Mouse (Mus musculus) MEL (cell line): ENCODE measurements around the gene Xpnpep1. TPM values are rescaled to one million over a fixed set of nuclear protein-coding genes. Genes with fewer than 3 reads are reported as not detected.

Experiments used
- DNase-seq: peaks from one replicate; pipeline ENCODE4 v3.0.0; 2011; ENCODE audit warnings: low read depth, low spot score
- H3K27ac ChIP-seq: 2 replicates; pipeline ENCODE4 v1.5.1; 2012; ENCODE audit warnings: low read depth, mild to moderate bottlenecking, control low read depth, low read length, moderate library complexity; ENCODE audit not compliant: control insufficient read depth
- H3K27me3 ChIP-seq, 2 experiments: fragments of 150-350 bp in 1 of 2; sonication (generic) in 1 of 2; 2 replicates each; pipeline ENCODE4 v1.6.1; 2012; ENCODE audit warnings: low read length in 2 of 2, mild to moderate bottlenecking in 2 of 2, improper control_type of control experiment in 1 of 2, moderate library complexity in 1 of 2; ENCODE audit not compliant: insufficient read depth in 2 of 2, control insufficient read depth in 1 of 2
- H3K36me3 ChIP-seq, 2 experiments: 2 replicates each; pipeline ENCODE4 v1.6.1; 2012 to 2014; ENCODE audit warnings: low read length in 2 of 2, improper control_type of control experiment in 1 of 2, inconsistent platforms in 1 of 2, mild to moderate bottlenecking in 1 of 2; ENCODE audit not compliant: insufficient read depth in 2 of 2, control insufficient read depth in 1 of 2
- H3K4me1 ChIP-seq, 2 experiments: fragments of 150-350 bp in 1 of 2; sonication (generic) in 1 of 2; 2 replicates each; pipeline ENCODE4 v1.6.1; 2012; ENCODE audit warnings: low read length in 2 of 2, improper control_type of control experiment in 1 of 2, mild to moderate bottlenecking in 1 of 2; ENCODE audit not compliant: insufficient read depth in 2 of 2, control insufficient read depth in 1 of 2
- H3K4me3 ChIP-seq, 2 experiments: fragments of 150-350 bp in 1 of 2; sonication (generic) in 1 of 2; 2 replicates each; pipeline ENCODE4 v1.5.1; 2012; ENCODE audit warnings: low read depth in 2 of 2, low read length in 2 of 2, mild to moderate bottlenecking in 2 of 2, moderate library complexity in 2 of 2, control low read depth in 1 of 2, improper control_type of control experiment in 1 of 2; ENCODE audit not compliant: control insufficient read depth in 1 of 2, insufficient read depth in 1 of 2
- H3K79me2 ChIP-seq: 2 replicates; pipeline ENCODE4 v1.6.1; 2012; ENCODE audit warnings: mild to moderate bottlenecking, low read length, moderate library complexity; ENCODE audit not compliant: control insufficient read depth, poor library complexity, insufficient read depth
- H3K9ac ChIP-seq: 2 replicates; pipeline ENCODE4 v1.6.1; 2012; ENCODE audit warnings: low read depth, mild to moderate bottlenecking, control low read depth, low read length, moderate library complexity; ENCODE audit not compliant: control insufficient read depth, poor library complexity, severe bottlenecking
- H3K9me3 ChIP-seq: fragments of 150-350 bp; sonication (generic); replicated peaks from 2 replicates; pipeline ENCODE4 v1.6.1; 2012; ENCODE audit warnings: mild to moderate bottlenecking, low read length, improper control_type of control experiment, moderate library complexity; ENCODE audit not compliant: insufficient read depth
- CHD1 ChIP-seq: IDR thresholded peaks from 2 replicates; pipeline ENCODE4 v1.6.1; 2012; ENCODE audit warnings: low read depth, mild to moderate bottlenecking, inconsistent platforms, low read length, improper control_type of control experiment
- CTCF ChIP-seq, 3 experiments: IDR thresholded peaks in 2 of 3; conservative IDR thresholded peaks in 1 of 3; 2 replicates each; pipeline ENCODE4 v1.5.1; 2011 to 2012; ENCODE audit warnings: low read length in 3 of 3, low read depth in 2 of 3, mild to moderate bottlenecking in 2 of 3, improper control_type of control experiment in 1 of 3, inconsistent platforms in 1 of 3, mixed read lengths in 1 of 3, moderate library complexity in 1 of 3; ENCODE audit not compliant: control insufficient read depth in 1 of 3, insufficient read depth in 1 of 3, poor library complexity in 1 of 3, severe bottlenecking in 1 of 3
- E2F4 ChIP-seq: IDR thresholded peaks from 2 replicates; pipeline ENCODE4 v1.6.1; 2011; ENCODE audit warnings: low read depth, low read length, improper control_type of control experiment, borderline replicate concordance
- ELF1 ChIP-seq: IDR thresholded peaks from 2 replicates; pipeline ENCODE4 v1.6.1; 2014; ENCODE audit warnings: low read depth, mild to moderate bottlenecking, inconsistent platforms, low read length, improper control_type of control experiment, moderate library complexity
- ETS1 ChIP-seq: IDR thresholded peaks from 2 replicates; pipeline ENCODE4 v1.6.1; 2012; ENCODE audit warnings: low read depth, mild to moderate bottlenecking, inconsistent platforms, low read length, improper control_type of control experiment, moderate library complexity
- GABPA ChIP-seq: IDR thresholded peaks from 2 replicates; pipeline ENCODE4 v1.6.1; 2012; ENCODE audit warnings: low read depth, mild to moderate bottlenecking, inconsistent platforms, low read length, improper control_type of control experiment, moderate library complexity
- HCFC1 ChIP-seq: IDR thresholded peaks from 2 replicates; pipeline ENCODE4 v1.6.1; 2012; ENCODE audit warnings: low read depth, mild to moderate bottlenecking, inconsistent platforms, low read length, improper control_type of control experiment, moderate library complexity
- MAFK ChIP-seq: IDR thresholded peaks from 2 replicates; pipeline ENCODE4 v1.6.1; 2011; ENCODE audit warnings: low read depth, mild to moderate bottlenecking, low read length, improper control_type of control experiment, borderline replicate concordance
- MAX ChIP-seq: IDR thresholded peaks from 2 replicates; pipeline ENCODE4 v1.6.1; 2011; ENCODE audit warnings: low read length, improper control_type of control experiment
- MAZ ChIP-seq: IDR thresholded peaks from 2 replicates; pipeline ENCODE4 v1.6.1; 2012; ENCODE audit warnings: low read depth, mild to moderate bottlenecking, inconsistent platforms, low read length, improper control_type of control experiment
- MEF2A ChIP-seq: IDR thresholded peaks from 2 replicates; pipeline ENCODE4 v1.6.1; 2014; ENCODE audit warnings: low read depth, mild to moderate bottlenecking, inconsistent platforms, low read length, improper control_type of control experiment; ENCODE audit not compliant: poor library complexity, insufficient replicate concordance, severe bottlenecking; ENCODE audit errors: extremely low read depth
- MXI1 ChIP-seq: IDR thresholded peaks from 2 replicates; pipeline ENCODE4 v1.6.1; 2011; ENCODE audit warnings: mild to moderate bottlenecking, low read depth, low read length, improper control_type of control experiment
- MYC ChIP-seq: IDR thresholded peaks from 2 replicates; pipeline ENCODE4 v1.6.1; 2011; ENCODE audit warnings: low read depth, mild to moderate bottlenecking, low read length, improper control_type of control experiment, moderate library complexity
- POLR2A ChIP-seq, 2 experiments: IDR thresholded peaks; 2 replicates each; pipeline ENCODE4 v1.6.1; 2011 to 2012; ENCODE audit warnings: low read length in 2 of 2, mild to moderate bottlenecking in 2 of 2, control low read depth in 1 of 2, improper control_type of control experiment in 1 of 2, low read depth in 1 of 2, moderate library complexity in 1 of 2; ENCODE audit not compliant: control insufficient read depth in 1 of 2, insufficient read depth in 1 of 2, poor library complexity in 1 of 2
- POLR2AphosphoS2 ChIP-seq: IDR thresholded peaks from 2 replicates; pipeline ENCODE4 v1.6.1; 2011; ENCODE audit warnings: low read length, improper control_type of control experiment
- RAD21 ChIP-seq: IDR thresholded peaks from 2 replicates; pipeline ENCODE4 v1.6.1; 2011; ENCODE audit warnings: mild to moderate bottlenecking, low read depth, low read length, improper control_type of control experiment
- RCOR1 ChIP-seq: IDR thresholded peaks from 2 replicates; pipeline ENCODE4 v1.6.1; 2012; ENCODE audit warnings: low read depth, mild to moderate bottlenecking, inconsistent platforms, low read length, improper control_type of control experiment
- TAL1 ChIP-seq: IDR thresholded peaks from 2 replicates; pipeline ENCODE4 v1.6.1; 2012; ENCODE audit warnings: mild to moderate bottlenecking, inconsistent platforms, low read length, moderate library complexity, mixed read lengths
- TBP ChIP-seq: IDR thresholded peaks from 2 replicates; pipeline ENCODE4 v1.8.0; 2011; ENCODE audit warnings: low read depth, low read length, improper control_type of control experiment
- TCF12 ChIP-seq: IDR thresholded peaks from 2 replicates; pipeline ENCODE4 v1.6.1; 2014; ENCODE audit warnings: low read depth, mild to moderate bottlenecking, inconsistent platforms, low read length, improper control_type of control experiment, moderate library complexity
- UBTF ChIP-seq: IDR thresholded peaks from 2 replicates; pipeline ENCODE4 v1.6.1; 2012; ENCODE audit warnings: low read depth, mild to moderate bottlenecking, inconsistent platforms, low read length, improper control_type of control experiment, moderate library complexity, borderline replicate concordance; ENCODE audit not compliant: insufficient read depth
- ZC3H11A ChIP-seq: IDR thresholded peaks from 2 replicates; pipeline ENCODE4 v1.6.1; 2012; ENCODE audit warnings: low read depth, mild to moderate bottlenecking, inconsistent platforms, low read length, improper control_type of control experiment
- ZKSCAN1 ChIP-seq: IDR thresholded peaks from 2 replicates; pipeline ENCODE4 v1.6.1; 2012; ENCODE audit warnings: low read depth, mild to moderate bottlenecking, inconsistent platforms, low read length, improper control_type of control experiment, moderate library complexity
- polyA plus RNA-seq, 2 experiments: library from polyadenylated mRNA; stranded (reverse) in 1 of 2; unstranded in 1 of 2; fragments of >175 nt in 1 of 2; fragments of >200 nt in 1 of 2; gene quantifications; 2 replicates each; pipeline versions ENCODE4 v1.2.1 to v1.2.4; 2012; ENCODE audit warnings: low replicate concordance in 2 of 2, low read depth in 1 of 2; ENCODE audit not compliant: insufficient read length in 2 of 2, insufficient read depth in 1 of 2, missing spikeins in 1 of 2
- total RNA-seq: library from RNA; depleted of rRNA; stranded (reverse); fragments of 300-350 nt; gene quantifications from 2 replicates; pipeline ENCODE4 v1.2.3, GENCODE M21; 2012

Gene Xpnpep1
- total and polyA plus RNA-seq, 3 experiments = 428 to 531 (median 526) TPM

DNA sequence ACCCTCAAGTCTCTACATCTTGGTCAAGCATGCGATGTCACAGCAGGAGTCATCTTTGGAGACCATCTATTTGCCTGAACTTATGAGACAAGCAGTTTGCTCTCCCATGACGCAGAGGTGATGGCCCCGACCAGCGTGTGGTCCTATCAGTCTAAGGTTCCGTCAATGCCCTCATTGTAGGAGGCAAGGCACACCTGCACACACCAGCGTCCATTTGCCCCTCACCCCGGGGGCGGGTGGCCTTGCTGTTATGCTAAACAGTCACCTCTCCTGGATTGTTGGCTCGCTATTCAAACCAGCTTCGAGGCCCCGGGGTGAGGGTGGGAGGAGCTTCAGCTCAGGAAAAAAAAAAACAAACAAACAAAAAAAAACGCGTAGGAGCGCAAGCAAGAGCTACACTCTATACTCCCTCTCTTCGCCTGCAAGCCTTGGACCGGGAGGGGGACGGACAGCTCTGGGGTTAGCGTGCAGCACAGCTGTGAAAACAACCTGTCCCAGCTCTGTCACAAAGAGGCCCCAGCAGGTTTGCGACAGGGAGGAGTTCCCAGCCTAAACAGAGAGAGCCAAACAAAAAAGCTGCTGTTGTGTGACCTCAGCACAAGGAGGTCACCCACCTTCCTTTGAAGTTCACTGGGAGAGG lies 12.1 kb upstream of the Xpnpep1 start:
- Histone ChIP-seq H3K4me3 (no peak overlapping the region), H3K27ac (no peak overlapping the region), H3K9me3 (no peaks in the 10 kb centered on the region)

DNA sequence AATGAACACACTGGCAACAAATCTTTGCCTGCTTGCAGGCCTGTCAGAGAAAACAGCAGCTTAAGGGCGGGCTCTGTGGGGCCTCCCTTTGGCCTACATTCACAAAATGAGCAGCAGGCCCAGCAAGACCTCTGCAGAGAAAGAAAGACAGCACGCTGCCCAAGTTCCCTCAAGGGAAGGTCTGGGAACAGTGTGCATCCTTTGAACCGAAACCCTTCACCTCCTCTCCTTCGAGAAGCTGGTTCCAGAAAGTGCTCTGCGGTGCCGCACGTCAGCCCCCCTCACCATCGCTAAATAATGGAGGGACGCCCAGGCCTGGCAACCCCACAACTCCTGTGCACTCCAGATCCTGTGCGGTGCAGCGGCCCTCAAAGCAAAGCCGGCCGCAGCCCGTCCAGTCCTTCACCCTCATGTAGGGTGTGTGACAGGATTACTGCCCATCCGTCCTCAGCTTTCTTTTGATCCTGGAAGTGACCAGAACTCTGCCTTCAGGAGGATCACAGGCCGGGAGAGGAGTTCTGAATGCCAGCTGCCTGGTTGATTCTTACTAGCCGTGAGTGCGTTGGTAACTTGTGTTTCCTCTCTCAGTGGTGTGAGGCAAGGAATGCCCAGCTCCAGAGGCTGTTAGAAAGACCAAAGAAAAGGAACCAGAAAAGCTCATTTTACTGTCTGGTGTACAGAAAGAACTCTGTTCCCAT lies 11.4 kb upstream of the Xpnpep1 start:
- Histone ChIP-seq H3K4me3 (no peak overlapping the region), H3K9ac (no peak overlapping the region), H3K9me3 (no peaks in the 10 kb centered on the region), H3K27me3 (no peaks in the 10 kb centered on the region), H3K27ac (no peak overlapping the region), H3K4me1 (no peaks in the 10 kb centered on the region), H3K36me3 (no peaks in the 10 kb centered on the region), H3K79me2 (no peaks in the 10 kb centered on the region)
- TF ChIP-seq ZC3H11A (no peak), MYC (no peak), RAD21 (no peak), MAFK (no peak), MAX (no peak), UBTF (no peak), RCOR1 (no peak), ELF1 (no peak), POLR2AphosphoS2 (no peak), CHD1 (no peak), E2F4 (no peak), MEF2A (no peak), ETS1 (no peak), CTCF (IDR thresholded peaks at IDR 0.05 in 2 of 3, conservative IDR thresholded peaks at IDR 0.05 in 1 of 3; ENCODE audit: control insufficient read depth in 1 of 3, insufficient read depth in 1 of 3, low read depth in 2 of 3, low read length in 3 of 3, poor library complexity in 1 of 3, severe bottlenecking in 1 of 3) (no peak), MXI1 (no peak), MAZ (no peak)
- DNase-seq = no peak

More for the DNA sequence above, 12.1 kb upstream of the Xpnpep1 start:
- Histone ChIP-seq H3K9ac (no peak overlapping the region), H3K36me3 (no peaks in the 10 kb centered on the region), H3K4me1 (no peaks in the 10 kb centered on the region), H3K27me3 (no peaks in the 10 kb centered on the region), H3K79me2 (no peaks in the 10 kb centered on the region)
- no peak for TF ChIP-seq ZKSCAN1
- no peak for TF ChIP-seq TAL1
- no peak for TF ChIP-seq MAFK
- TF ChIP-seq ETS1 = no peak
- no peak for TF ChIP-seq POLR2A (IDR thresholded peaks at IDR 0.05; ENCODE audit: control insufficient read depth in 1 of 2, insufficient read depth in 1 of 2, low read depth in 1 of 2, low read length in 2 of 2, poor library complexity in 1 of 2)
- TF ChIP-seq ZC3H11A = no peak
- TF ChIP-seq MXI1 = no peak
- no peak for TF ChIP-seq HCFC1
- TF ChIP-seq GABPA = no peak
- TF ChIP-seq MEF2A = no peak
- no peak for TF ChIP-seq TCF12
- TF ChIP-seq TBP = no peak
- no peak for TF ChIP-seq MAZ
- no peak for TF ChIP-seq RAD21
- no peak for TF ChIP-seq UBTF
- no peak for TF ChIP-seq RCOR1
- no peak for DNase-seq
